Mouse (Mus musculus) stomach, postnatal 0 days (tissue): ENCODE measurements around the gene Zmpste24. TPM values are rescaled to one million over a fixed set of nuclear protein-coding genes. Genes with fewer than 3 reads are reported as not detected.

ENCODE experiments used
- ATAC-seq: fragments of 200-750 bp; cut with Nextera tagmentation; 2 replicates; pipeline ENCODE4 v1.8.0; 2017; ENCODE audit not compliant: low FRiP score, low TSS enrichment
- DNase-seq: peaks from one replicate; pipeline ENCODE4 v3.0.0-alpha.2; 2016; ENCODE audit warnings: low spot score
- H3K27ac ChIP-seq: fragments of 300-500 bp; sonication (generic); replicated peaks from 2 replicates; pipeline ENCODE4 v1.5.1; 2014; ENCODE audit warnings: mild to moderate bottlenecking, control low read depth
- H3K27me3 ChIP-seq: fragments of 300-500 bp; sonication (generic); 2 replicates; pipeline ENCODE4 v1.6.1; 2014; ENCODE audit warnings: low read length; ENCODE audit not compliant: control insufficient read depth, insufficient read depth
- H3K36me3 ChIP-seq: fragments of 300-500 bp; sonication (generic); 2 replicates; pipeline ENCODE4 v1.6.1; 2014; ENCODE audit warnings: low read length, mixed read lengths; ENCODE audit not compliant: control insufficient read depth, insufficient read depth
- H3K4me1 ChIP-seq: fragments of 300-500 bp; sonication (generic); replicated peaks from 2 replicates; pipeline ENCODE4 v1.6.1; 2014; ENCODE audit warnings: antibody characterized with exemption; ENCODE audit not compliant: control insufficient read depth, insufficient read depth
- H3K4me2 ChIP-seq: fragments of 300-500 bp; sonication (generic); replicated peaks from 2 replicates; pipeline ENCODE4 v1.6.1; 2014; ENCODE audit warnings: low read depth, mild to moderate bottlenecking, control low read depth, moderate library complexity
- H3K4me3 ChIP-seq: fragments of 300-500 bp; sonication (generic); 2 replicates; pipeline ENCODE4 v1.5.1; 2014; ENCODE audit warnings: low read depth, low read length, control low read depth
- H3K9ac ChIP-seq: fragments of 300-500 bp; sonication (generic); 2 replicates; pipeline ENCODE4 v1.6.1; 2014; ENCODE audit warnings: mild to moderate bottlenecking, low read length, control low read depth, mixed read lengths
- H3K9me3 ChIP-seq: fragments of 300-500 bp; sonication (generic); 2 replicates; pipeline ENCODE4 v1.6.1; 2016; ENCODE audit warnings: low read length; ENCODE audit not compliant: control insufficient read depth
- CTCF ChIP-seq: IDR thresholded peaks from 2 replicates; pipeline ENCODE4 v1.5.1; 2016; ENCODE audit warnings: antibody characterized with exemption, low read depth, mild to moderate bottlenecking, moderate library complexity
- EP300 ChIP-seq: optimal IDR thresholded peaks from 2 replicates; pipeline ENCODE3; 2016; ENCODE audit warnings: antibody characterized with exemption
- WGBS: fragments of 180-500 bp; shearing (Covaris S2); extraction: QIAGEN DNeasy Blood & Tissue Kit; methylation state at CpG from one replicate; pipeline ENCODE4 v1.1.7; 2014; 5-methylcytosine and 5-hydroxymethylcytosine counted together
- polyA plus RNA-seq: library from polyadenylated mRNA; unstranded; fragments of >200 nt; fragmentation: Nextera tagmentation; extraction: Ambion mirVana; gene quantifications from 2 replicates; pipeline ENCODE4 v1.2.1, GENCODE M21; 2015

Zmpste24 gene
- polyA plus RNA-seq, 1 experiment from 2014 or later, result 22.7 TPM

DNA sequence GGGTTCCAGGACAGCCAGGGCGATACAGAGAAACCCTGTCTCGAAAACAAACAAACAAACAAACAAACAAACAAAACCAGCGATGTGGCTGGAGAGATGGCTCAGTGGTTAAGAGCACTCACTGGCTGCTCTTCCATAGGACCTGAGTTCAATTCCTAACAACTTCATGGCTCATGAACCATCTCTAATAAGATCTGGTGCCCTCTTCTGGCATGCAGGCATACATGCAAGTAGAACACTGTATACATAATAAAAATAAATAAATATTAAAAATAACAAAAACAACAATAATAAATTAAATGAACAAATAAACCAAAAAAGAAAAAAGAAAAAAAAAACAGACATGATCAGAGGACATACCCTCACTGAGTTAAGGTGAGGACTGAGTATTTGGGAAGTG lies 68.4 kb downstream of the Zmpste24 start:
- H3K36me3 ChIP-seq, result no peaks in the 10 kb centered on the region
- no peak for ATAC-seq
- WGBS, result 64% methylated on average over 3 of the region's 3 CpGs

DNA sequence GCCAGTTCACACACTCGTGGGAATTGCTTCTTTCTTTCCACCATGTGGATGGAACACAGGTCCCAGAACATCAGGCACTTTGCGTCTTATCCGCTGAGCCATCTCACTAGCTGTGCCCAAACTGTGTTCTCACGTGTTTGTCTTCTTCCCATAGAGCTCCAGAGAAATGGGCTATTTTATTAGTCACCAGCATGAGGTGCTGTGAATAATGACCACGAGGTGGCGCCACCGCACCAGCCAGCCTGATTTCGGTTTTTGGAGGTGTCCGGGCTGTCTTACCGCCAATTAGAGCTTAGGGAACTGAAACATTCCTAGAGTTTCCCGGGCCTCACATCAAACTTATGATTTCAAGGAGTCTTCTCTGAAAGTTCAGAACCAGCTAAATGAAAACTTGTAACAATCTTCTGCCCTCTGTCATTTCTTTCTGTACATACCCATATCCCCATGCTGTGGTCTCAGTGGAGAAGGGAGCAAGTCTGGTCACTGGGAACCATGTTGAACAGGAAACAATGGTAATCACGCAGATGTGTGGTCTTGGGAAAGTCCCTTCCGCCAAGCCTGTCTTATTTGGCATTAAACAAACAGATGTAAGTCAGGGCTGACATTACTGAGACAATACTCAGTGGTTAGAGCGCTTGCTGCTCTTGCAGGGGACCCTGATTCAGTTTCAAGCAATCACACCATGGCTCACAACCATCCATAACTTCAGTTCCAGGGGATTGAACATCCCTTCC lies 69.2 kb downstream of the Zmpste24 start:
- DNase-seq (peak; percentile 62), ATAC-seq (no peak)
- no peak for TF ChIP-seq EP300
- TF ChIP-seq CTCF, result peak; percentile 92
- 28% methylated on average over 14 of the region's 14 CpGs for WGBS
- Histone ChIP-seq H3K27ac (no peak overlapping the region), H3K27me3 (no peaks in the 10 kb centered on the region), H3K4me1 (no peaks in the 10 kb centered on the region), H3K4me2 (no peak overlapping the region), H3K9ac (no peak overlapping the region), H3K9me3 (no peaks in the 10 kb centered on the region), H3K36me3 (no peaks in the 10 kb centered on the region), H3K4me3 (no peak overlapping the region)

More for the DNA sequence above, 68.4 kb downstream of the Zmpste24 start:
- Histone ChIP-seq H3K27ac (no peak overlapping the region), H3K4me1 (no peaks in the 10 kb centered on the region), H3K9me3 (no peaks in the 10 kb centered on the region), H3K4me2 (no peak overlapping the region), H3K4me3 (no peak overlapping the region), H3K9ac (no peak overlapping the region), H3K27me3 (no peaks in the 10 kb centered on the region)
- peak; percentile 45 for TF ChIP-seq CTCF
- no peak for TF ChIP-seq EP300
- DNase-seq, result no peak

DNA sequence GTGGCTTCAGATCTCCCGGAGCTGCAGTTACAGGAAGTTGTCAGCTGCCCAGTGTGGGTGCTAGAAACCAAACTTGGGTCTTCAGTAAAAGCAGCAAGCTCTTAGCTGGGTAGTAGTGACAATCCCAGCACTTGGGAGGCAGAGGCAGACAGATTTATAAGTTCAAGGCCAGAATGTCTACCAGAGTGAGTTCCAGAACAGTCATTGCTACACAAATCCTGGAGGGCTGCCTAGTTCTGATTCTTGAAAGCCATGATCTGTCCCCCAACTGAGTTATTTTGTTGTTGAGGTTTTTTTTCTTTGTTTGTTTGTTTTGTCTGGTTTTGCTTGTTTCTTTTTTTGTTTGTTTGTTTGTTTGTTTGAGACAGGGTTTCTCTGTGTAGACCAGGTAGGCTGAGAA lies 69.9 kb downstream of the Zmpste24 start:
- no peak for ATAC-seq
- TF ChIP-seq EP300, result no peak
- TF ChIP-seq CTCF, result no peak
- no peak overlapping the region for H3K9ac ChIP-seq
- no peaks in the 10 kb centered on the region for H3K9me3 ChIP-seq
- H3K4me1 ChIP-seq, result no peaks in the 10 kb centered on the region
- H3K4me2 ChIP-seq, result no peak overlapping the region
- H3K27ac ChIP-seq, result no peak overlapping the region
- 55% methylated on average over 1 of the region's 1 CpGs for WGBS
- H3K27me3 ChIP-seq, result no peaks in the 10 kb centered on the region
- H3K36me3 ChIP-seq, result no peaks in the 10 kb centered on the region
- H3K4me3 ChIP-seq, result no peak overlapping the region
- no peak for DNase-seq

DNA sequence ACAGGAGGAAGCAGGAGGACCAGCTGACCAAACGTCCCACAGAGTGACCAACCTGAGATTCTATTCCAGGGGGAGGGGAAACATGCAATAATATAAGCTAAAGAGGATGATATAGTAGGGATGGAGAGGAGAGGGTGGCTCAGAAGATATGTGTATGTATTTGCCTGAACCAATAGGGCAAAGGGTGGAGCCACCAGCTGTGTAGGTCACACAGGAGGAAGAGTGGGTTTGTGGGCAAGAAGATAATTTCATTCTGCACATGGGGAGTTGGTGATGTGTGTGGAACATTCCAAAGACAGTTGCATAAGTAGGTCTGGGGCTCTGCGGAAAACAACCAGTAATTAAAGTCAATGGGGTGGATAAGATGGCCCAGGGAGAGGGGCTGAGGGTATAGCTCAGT lies 72.4 kb downstream of the Zmpste24 start:
- Histone ChIP-seq H3K4me1 (no peaks in the 10 kb centered on the region), H3K27ac (no peak overlapping the region), H3K4me3 (no peak overlapping the region), H3K9ac (no peak overlapping the region), H3K27me3 (no peaks in the 10 kb centered on the region), H3K36me3 (no peaks in the 10 kb centered on the region), H3K4me2 (no peak overlapping the region), H3K9me3 (no peaks in the 10 kb centered on the region)
- no peak for ATAC-seq
- WGBS, result 59% methylated on average over 2 of the region's 2 CpGs
- TF ChIP-seq EP300 (no peak), CTCF (no peak)
- no peak for DNase-seq

DNA sequence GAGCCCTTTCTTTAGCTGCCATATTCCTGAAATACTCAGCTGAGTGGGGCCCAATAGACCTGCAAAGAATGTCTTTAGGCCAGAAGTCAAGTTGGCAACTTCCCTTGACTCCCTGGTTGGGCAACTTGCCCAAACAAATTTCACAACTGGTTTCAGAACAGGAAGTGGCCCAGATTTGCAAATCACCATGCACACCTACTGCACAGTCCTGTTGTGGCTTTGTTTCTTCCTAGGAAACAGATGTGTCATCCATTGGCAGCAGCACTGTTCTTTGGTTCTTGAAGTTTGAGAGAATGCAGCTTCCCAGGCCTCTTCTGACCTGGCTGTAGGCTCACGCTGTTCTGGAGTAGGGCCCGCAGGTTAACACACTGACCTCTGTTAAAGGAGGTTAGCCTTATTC lies 74.1 kb downstream of the Zmpste24 start:
- no peak for TF ChIP-seq CTCF
- no peak for TF ChIP-seq EP300
- Histone ChIP-seq H3K4me1 (no peaks in the 10 kb centered on the region), H3K9me3 (no peaks in the 10 kb centered on the region), H3K9ac (no peak overlapping the region), H3K27me3 (no peaks in the 10 kb centered on the region), H3K4me2 (no peak overlapping the region), H3K4me3 (no peak overlapping the region), H3K27ac (no peak overlapping the region), H3K36me3 (no peaks in the 10 kb centered on the region)
- DNase-seq, result peak; percentile 60
- peak; percentile 83 for ATAC-seq
- WGBS, result 88% methylated on average over 2 of the region's 2 CpGs

DNA sequence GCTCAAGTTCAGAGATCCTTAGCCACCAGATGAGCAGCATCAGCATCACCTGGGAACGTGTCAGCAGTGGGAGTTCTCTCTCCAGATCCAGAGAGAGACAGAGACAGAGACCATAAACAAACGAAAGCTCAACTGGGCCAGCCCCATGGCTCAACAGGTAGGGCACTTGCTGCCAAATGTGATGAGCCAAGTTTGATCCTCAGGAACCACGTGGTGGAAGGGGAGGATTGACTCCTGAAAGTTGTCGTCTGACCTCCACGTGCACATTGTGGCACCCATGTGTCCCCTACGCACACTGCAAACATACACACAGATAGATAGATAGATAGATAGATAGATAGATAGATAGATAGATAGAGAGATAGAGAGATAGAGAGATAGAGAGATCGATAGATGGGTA lies 74.6 kb downstream of the Zmpste24 start:
- H3K4me3 ChIP-seq, result no peak overlapping the region
- DNase-seq, result no peak
- H3K27ac ChIP-seq, result no peak overlapping the region
- no peak for TF ChIP-seq EP300
- no peak for TF ChIP-seq CTCF
- no peak overlapping the region for H3K4me2 ChIP-seq
- no peaks in the 10 kb centered on the region for H3K9me3 ChIP-seq
- no peaks in the 10 kb centered on the region for H3K27me3 ChIP-seq
- H3K4me1 ChIP-seq, result no peaks in the 10 kb centered on the region
- H3K9ac ChIP-seq, result no peak overlapping the region
- H3K36me3 ChIP-seq, result no peaks in the 10 kb centered on the region
- ATAC-seq, result peak; percentile 26; the same call in 1 of the 2 replicates
- 82% methylated on average over 7 of the region's 7 CpGs for WGBS
